Mouse (Mus musculus): Measurements from ENCODE around the gene Aig1. TPM values are rescaled to one million over a fixed set of nuclear protein-coding genes. Genes with fewer than 3 reads are reported as not detected.

The Aig1 gene
- total RNA-seq, 2 experiments from 2014 or later, result 22.2 to 25.4 TPM

DNA sequence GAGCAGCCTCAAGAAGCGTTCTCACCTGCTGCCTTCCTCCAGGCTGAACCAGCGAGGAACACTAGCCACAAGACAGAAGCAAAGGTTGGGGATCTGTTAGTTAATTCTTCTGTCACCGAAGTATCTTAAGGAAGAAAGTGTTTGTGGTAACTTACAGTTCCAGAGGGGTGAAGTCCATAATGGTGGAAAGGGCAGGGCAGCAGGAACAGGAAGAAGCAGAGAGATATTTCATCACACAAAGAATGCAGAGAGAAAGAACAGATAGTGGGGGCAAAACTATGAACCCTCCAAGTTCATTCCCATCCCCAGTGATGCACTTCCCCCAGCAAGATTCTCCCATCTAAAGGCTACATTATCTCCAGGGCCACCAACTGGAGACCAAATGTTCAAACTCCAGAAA is 13.7 kb downstream of the Aig1 start:
- DNase-seq (ENCODE audit: low spot score in 2 of 2), result no peak

DNA sequence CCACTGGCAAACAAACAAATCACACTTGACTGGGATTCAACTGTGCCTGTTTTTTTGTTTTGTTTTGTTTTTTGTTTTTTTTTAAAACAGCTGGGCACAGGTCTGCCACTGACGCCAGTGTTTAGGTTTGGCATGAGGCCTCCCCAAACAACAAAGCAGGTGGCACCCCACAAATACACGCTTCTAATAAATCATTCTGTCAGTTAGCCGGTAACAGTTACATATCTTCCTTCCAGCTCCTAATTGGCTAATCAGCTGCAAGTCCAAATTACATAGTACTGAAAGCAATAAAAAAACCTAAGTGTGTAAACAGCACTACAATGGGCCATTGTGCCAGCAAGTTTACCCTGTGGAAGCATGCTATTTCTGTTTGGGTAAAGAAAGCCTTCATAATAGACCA is 18.7 kb downstream of the Aig1 start:
- no peak for DNase-seq (ENCODE audit: low spot score in 2 of 2)

DNA sequence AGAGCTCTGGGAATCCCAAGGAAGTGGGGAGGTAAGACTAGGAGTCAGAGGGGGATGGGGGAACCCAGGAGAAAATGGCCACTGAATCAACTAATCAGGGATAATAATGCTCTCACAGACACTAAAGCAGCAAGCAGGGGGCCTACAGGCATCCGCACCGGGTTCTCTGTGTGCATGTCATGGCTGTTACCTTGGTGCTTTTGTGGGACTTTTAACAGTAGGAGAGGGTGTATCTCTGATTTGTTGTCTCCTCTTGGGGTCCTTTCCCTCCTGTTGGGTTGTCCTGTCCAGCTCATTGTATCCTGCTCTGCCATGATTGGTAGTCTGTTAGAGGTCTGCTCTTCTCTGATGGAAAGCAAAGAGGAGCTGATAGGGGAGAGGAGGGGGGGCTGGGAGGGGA is 19.6 kb downstream of the Aig1 start:
- DNase-seq (ENCODE audit: low spot score in 2 of 2), result no peak

DNA sequence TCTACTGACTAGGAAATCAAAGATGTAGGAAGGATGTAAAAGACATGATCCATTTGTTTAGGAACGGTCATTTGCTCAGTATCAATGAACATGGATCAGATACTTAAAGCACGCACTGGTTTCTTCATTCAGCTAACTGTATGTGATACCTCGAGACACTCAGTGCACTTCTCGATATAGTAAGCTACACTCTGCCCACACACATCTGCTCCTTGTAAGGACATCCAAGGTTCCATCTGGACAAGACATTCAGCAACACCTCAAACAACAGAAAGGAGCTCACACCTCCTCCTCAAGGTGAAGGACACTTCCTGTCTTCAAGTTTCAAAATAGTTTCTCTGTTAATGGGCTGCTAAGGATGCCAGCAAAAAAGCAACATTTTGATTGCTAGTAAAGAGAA is 23.9 kb downstream of the Aig1 start:
- no peak for DNase-seq (ENCODE audit: low spot score in 2 of 2)

DNA sequence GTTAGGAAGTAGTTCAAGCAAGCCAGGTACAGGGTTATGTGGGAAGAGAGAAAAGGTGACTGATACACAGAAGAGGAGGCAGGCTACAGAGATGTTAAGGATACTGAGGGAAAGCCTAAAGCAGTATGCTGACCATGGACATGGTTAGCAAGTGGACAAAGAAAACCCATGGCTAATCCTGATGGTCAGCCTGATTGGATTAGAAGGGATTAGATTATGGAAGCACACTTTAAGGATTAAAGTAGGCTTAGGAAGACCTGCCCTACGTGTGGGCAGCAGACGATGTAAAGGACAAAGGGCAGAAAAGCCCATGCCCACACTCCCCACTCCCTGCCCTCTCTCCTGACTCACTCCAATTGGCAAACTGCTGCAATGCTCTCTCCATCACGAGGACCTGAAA is 25.0 kb downstream of the Aig1 start:
- no peak for DNase-seq (ENCODE audit: low spot score in 2 of 2)

DNA sequence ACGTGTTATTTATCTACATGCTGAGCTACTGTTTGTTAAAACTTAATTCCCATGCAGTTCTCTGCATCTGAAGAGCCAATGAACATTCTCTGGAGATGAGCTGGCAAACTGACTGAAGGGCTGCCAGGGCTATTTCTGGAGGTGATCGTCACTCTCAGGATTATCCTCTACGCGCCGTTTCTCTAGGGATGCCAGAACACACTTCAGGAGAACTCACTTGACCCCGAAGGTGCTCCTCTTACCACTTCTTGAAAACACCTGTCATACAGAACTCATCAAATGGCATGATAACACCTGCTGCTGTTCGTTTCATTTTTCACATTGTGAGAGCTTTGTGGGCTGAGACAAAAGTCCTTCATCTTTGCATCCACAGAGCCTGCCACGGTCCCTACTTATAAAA is 25.9 kb downstream of the Aig1 start:
- no peak for DNase-seq (ENCODE audit: low spot score in 2 of 2)

DNA sequence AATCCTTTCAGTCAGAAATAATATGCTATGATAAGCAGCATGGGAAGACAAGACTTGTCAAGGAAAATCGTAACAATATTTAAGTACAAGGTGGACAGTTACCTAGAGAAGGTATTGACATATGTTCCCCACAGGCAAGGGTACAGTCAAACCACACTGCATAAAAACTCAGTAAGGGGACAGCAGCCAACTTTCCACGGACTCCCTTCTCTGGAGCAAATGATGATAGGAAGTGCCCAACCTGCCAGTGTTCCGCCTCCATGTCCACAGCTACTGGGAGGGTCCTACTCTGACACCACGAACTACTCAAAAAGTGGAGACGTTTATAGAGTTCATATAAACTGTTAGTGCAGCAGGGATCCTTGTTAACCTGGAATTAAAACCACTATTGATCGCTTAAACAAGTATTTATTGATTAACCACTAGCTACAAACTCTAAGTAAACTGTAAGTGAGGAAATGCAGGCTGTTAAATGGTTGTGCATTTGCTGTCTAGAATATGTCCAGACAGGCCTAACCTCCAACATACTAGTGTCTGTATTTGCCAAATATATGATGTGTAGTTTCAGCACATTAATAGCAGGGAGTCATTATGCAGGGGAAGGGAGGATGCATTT is 30.2 kb downstream of the Aig1 start:
- no peak for DNase-seq (ENCODE audit: low spot score in 2 of 2)

DNA sequence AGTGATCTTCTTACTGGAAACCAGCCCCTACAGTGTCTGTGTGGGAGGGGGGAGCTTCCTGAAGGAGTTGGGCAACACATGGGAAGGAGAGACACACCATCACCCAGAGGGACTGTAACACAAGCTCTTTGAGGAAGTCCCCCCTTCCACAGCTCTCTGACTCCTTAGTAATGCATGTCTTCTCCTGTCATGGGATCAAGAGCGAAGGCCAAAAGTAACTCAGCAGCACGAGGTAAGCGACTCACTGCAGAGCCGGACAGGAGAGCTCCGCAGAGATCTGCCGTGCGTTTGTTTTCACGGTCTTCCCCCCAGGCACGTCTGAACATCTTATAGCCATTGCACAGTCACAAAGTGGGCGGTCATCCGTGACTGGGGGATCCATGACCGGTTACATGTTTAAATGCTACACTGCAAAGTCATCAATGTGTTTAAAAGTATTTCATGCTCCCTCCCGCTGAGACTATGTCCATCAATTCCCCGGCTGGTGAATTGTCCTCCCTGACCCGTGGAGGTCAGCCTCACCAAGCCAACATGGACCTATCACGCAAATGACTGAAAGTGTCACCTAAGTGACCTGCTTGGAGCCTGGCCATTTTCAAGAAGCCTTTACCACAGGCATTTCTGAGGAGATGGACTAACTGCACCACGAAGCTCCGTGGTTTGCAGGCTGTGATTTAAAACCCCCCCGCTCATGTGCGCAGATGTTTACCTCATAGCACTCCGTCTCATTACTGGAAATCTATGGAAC is 30.9 kb downstream of the Aig1 start:
- DNase-seq (ENCODE audit: low spot score in 2 of 2), result no peak

DNA sequence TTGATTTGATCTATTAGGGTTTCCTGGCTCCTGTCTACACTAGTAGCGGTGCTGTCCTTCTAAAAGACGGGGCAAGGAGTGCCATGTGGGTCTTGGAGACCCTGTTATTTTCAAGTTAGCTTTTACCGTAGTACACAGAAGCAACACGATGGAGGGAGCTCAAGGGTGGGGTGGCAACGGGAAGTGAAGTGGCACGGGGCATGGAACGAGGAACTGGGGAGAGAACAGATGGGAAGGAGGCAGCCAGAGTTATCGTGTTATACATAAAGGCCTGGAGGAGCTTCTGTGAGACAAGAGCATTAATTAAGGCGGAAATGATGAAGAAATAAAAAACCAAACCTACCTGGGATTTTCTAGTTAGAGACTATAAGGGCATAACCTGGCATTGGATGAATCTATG is 31.8 kb downstream of the Aig1 start:
- no peak for DNase-seq (ENCODE audit: low spot score in 2 of 2)

DNA sequence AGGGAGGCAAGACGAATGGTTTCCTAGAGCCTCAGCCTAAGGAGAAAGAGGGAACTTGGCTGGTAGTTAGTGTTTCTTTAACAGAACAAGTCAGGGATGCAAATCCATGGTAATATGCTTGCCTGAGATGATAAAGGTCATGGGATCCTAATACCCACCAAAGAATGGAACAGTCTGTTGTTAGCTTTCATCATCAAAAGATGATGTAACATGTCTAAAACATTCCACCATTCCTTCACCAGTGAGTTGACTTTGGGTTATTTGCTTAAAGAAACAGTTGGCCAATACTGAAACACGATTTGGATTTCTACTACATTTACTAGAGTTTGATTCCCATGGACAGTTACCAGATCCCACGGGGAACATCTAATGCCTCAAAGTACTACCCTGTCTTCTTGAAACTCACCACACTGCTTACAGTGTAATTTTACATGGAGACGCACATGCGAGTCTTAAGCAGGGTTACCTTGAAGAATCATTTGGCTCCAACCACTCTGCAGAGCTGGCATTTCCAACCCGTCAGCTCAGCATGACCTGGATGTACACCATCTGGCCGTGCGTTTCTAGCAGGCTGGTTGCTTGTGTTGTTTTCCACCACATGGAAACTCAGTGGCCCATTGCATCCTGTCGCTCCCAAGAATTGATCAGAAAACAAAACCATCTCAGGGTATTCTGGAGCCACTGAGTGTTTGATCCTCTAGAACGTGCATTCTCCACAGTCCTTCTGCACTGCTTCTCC is 32.9 kb downstream of the Aig1 start:
- DNase-seq (ENCODE audit: low spot score in 2 of 2), result no peak

DNA sequence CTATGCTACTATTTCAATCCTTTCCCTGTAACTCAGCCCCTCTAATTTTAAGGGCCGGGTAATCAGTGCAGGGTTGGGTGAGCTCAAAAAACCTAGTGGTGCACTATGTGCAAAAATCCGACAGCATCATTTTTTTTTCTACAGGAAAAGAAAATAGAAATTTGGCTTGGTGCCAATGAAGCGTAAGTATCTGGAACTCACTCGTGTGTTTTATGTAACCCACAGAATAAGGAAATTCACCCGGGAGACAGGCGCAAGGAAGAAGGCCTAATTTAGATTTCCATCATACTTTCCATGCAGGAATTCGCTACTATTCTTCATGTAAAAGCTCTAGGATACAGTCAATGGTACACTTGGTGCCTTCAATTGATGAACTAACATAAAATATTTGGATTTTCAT is 34.7 kb downstream of the Aig1 start:
- no peak for DNase-seq (ENCODE audit: low spot score in 2 of 2)

DNA sequence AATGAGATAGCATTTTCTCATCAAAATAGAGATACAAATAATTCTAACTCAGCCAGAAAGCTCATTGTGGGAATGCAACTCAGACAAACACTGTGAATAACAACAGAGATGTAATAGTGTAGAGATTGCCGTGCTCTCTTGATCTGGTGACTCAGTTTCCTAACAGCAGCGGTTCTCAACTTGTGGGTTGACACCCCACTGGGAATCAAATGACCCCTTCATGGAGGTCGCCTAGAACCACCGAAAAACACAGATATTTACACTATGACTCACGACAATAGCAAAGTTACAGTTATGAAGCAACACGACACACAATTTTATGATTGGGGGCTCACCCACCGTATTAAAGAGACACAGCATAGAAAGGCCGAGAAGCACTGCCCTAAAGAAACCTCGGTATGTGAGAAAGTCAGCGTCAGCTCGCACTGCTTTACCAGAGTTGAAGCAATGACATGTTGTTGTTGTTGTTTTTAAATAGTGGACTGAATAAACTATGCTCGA is 35.7 kb downstream of the Aig1 start:
- DNase-seq (ENCODE audit: low spot score in 2 of 2), result no peak

DNA sequence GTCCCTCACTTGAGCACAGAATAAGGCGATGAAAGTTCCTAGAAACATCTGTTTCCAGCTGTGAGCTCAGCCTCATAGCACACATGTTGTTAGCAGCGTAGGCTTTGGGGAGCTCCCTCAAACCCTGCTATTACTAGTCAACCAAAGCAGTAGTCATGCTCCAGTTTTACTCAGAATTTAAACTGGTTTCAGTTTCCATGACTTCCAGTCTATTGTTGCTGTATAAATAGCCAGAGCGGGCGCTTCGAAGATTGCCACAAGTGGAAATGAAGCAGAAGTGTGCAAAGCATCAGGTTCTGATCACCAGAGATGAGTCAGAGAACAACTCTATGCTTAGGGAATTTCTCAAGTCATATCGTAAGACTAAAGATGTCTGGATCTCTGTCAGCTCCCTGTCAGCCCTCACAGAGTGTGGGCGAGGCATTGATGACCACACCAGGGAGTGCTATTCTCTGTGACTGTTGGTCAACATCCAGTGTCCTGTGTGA is 36.2 kb downstream of the Aig1 start:
- DNase-seq (ENCODE audit: low spot score in 2 of 2), result no peak

DNA sequence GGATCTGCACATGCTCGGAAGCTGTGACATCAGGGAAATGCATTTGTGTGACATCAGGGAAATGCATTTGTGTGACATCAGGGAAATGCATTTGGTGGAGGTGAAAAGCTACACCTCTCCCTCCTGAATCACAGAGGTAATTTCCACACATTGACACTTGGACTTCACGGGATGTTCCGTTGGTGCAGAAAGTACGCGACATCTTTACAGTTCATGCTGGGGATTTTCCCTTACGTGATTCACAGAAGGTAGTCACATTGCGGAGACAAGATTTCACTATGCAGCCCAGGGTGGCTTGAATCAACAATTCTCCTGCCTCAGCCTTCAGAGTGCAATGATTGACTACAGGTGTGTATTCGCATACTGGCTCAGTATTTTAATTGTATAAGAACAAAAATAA is 41.6 kb downstream of the Aig1 start:
- no peak for DNase-seq (ENCODE audit: low spot score in 2 of 2)

DNA sequence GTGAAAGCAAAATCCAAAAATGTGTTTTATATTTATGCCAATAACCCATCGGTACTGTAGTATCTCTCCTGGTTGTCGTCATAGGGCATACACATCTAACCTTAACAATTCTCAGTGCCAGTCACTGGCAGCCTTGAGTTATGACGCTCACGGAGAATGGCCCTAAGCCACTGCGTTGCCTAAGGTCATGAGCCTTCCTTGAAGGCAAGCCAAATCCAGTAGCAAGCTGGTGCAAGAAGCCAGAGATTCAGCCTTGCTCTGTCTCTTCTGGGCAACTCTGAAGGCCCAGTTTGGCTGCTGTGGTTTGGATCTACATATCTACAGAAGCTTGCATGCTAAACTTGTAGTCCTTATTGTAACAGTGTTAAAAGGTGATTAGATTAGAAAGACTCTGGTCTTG is 55.2 kb downstream of the Aig1 start:
- DNase-seq (ENCODE audit: low spot score in 2 of 2), result no peak

DNA sequence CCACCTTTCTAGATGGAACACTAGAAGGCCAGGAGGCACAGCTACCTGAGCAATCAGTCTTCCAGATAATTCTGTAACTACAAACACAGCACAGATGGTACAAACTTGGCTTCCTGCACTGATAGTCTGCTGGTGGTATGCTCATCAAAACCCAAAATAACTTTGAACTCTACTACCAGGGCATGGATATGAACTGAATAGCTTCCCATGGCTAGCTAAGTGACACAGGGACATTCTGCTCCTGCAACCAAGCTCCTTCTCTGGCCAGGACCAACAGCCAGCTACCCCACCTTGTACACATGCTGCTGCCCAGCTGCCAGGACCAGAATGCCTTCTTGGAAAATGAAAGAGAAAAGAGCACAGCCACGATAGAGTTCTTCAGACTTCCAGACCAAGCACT is 60.5 kb downstream of the Aig1 start:
- no peak for DNase-seq (ENCODE audit: low spot score in 2 of 2)

DNA sequence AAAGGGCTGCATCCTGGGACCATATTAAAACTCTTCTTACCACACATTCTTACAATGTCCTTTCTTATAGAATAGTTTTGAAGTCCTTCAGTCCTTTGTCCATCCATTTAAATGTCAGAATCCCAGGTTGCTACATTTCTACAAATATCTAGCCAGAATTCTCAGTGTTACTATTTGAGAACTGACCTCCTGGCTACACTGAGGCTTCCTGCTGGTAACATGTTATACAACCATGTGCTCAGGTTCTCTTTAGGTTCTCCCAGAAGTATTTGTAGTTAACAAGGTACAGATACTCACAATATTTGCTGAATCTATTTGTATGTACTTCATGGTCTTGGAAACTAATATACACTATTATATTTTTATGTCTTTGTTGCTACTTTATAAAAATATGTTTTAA is 62.0 kb downstream of the Aig1 start:
- no peak for DNase-seq (ENCODE audit: low spot score in 2 of 2)

DNA sequence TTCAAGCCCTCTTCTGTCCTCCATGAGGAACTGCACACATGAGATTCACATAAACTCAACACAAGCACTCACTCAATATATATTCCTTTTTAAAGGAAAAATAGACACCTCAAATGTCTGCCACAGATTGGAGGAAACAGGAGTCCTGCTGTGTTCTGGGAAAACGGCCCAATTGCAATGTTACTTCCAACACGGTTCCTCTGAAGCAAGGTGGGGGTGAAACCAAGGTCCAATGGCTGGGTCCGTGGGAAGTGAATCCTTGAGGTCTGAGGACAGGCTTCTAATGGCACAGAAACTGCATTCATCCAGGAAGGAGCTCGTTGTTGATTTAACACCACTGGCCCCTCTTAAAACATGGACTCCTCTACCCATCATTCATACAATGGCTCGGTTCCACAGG is 67.5 kb downstream of the Aig1 start:
- no peak for DNase-seq (ENCODE audit: low spot score in 2 of 2)

DNA sequence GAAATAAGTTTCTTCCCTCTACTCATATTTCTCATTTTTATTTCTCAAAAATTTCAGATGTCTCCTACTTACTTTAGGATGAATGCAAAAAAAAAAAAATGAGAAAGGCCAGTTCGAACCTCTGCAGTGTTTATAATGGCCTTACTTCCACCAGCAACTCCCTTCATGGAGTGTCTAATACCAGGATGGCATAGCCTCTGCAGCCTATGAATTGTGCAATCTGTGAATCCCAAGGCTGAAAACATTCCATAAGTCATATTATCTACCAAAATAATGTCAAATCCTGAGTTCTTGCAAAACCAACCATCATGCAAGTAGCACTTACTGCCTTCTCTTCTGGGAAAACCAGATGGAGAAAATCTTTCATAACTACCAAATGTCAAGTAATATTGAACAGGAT is 75.3 kb downstream of the Aig1 start:
- DNase-seq (ENCODE audit: low spot score in 2 of 2), result no peak

DNA sequence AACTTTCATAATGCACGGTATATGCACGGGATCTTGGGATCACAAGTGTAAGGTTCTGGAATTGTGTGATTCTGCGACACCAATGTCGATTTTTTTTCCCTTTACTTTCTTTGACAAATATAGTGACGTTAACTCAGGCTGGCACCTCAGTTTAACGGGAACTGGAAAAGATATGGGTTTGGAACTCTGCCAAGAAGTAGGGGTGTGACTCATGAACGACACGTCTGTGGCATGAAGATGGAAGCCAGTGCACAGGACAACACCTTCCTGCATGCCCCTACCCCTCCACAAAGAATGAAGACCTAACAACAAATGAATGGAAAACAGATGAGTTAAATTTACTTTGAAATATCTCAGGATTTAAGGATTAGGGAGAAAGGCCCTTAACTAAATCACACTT is 76.0 kb downstream of the Aig1 start:
- no peak for DNase-seq (ENCODE audit: low spot score in 2 of 2)

DNA sequence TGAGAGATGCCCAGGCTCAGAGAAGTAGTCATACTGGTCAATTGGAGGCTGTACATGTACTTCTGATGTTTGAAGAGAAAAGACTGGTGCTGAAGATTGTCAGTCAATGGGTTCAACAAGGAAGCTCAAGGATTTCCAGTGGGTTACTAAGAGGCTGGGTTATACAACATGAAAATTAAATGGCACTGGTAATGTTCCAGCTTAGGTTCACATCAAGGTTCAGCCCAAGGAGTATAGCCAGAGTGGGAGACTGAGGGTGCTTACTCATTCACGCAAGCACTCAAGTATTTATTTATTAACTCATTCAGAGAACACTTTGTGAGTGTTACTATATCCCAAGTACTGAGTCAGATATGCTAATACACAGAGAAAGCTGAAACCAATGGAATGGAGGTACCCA is 79.2 kb downstream of the Aig1 start:
- no peak for DNase-seq (ENCODE audit: low spot score in 2 of 2)

DNA sequence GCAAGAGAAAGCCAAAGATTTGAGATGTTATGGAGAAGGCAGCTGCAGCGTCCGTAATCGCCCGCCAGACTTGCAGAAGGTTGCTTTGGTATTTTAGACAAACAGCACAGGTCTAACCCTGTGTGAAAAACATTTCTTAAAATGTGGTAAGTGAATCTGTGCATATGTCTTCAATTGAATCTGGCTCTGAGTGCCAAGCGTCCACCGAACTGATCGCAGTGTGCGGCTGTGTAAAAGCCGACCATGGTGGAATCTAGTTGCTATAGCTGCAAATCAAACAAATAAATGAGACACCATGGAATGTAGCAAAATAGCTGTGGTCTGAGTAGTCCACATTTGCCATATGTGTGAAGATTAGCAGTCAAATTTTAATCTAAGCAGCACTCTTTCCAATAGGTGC is 80.7 kb downstream of the Aig1 start:
- no peak for DNase-seq (ENCODE audit: low spot score in 2 of 2)

Measured in gastrocnemius, postnatal 4 days (tissue).